Mouse (Mus musculus): ENCODE data around the gene Ncln. TPM values are rescaled to one million over a fixed set of nuclear protein-coding genes. Genes with fewer than 3 reads are reported as not detected.

Ncln gene
- polyA plus RNA-seq (2015; fragmentation: Nextera tagmentation; extraction: Ambion mirVana), result 68.5 and 70.3 TPM in 2 replicates

- H3K4me2 ChIP-seq, result peak within 1 kb of the TSS; percentile 97
- peak; percentile 96 for ATAC-seq (ENCODE audit: low FRiP score)
- 0% methylated on average over 37 of the region's 45 CpGs for WGBS
These were observed at the start of gene Ncln for GRCm38 (mm10) chr10:81496264-81496901. Gene Ncln, minus strand, starts transcription at chr10:81496392.

DNA sequence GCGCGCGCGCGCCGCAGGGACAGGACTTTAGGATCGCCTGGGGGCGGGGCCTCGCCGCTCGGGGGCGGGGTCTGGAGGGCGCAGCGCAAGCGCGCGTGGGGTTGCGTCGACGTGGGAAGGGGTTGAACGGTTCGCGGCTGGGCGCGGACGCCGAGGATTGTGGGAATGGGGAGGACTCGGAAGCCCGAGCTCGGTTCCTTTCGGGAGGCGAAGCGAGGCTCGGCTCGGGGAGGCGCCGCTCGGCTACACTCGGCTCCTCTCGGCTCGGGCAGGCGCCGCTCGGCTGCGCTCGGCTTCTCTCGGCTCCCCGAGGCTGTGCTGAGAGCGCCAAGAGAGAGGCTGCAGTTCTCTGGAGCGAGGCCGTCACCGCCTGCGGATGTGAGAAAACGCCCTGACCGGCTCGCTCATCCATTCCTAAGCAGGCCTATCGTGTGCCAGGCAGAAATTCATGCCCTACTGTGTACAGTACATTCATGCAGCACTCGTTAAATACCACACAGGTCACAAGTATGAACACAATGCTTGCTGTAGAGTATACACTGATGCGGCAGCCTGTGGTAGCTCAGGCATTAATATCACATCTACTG lies 49.1 kb upstream of the Ncln start, which contains the start of gene Gna11:
Gene Gna11, minus strand, starts transcription at position 30 of the 587 bp plus-strand sequence.
- H3K4me2 ChIP-seq, result peak within 1 kb of the TSS; percentile 83
- H3K27ac ChIP-seq (replicated peaks), result peak within 1 kb of the TSS; percentile 92
- peaks cover 40% of the 10 kb centered on the region for H3K4me1 ChIP-seq
- ATAC-seq (ENCODE audit: low FRiP score), result peak; percentile 96
- no peaks in the 10 kb centered on the region for H3K9me3 ChIP-seq (replicated peaks)
- whole genome bisulfite sequencing, result under 1% methylated on average over 59 of the region's 59 CpGs
- H3K4me3 ChIP-seq (replicated peaks), result peak within 1 kb of the TSS; percentile 74
- H3K9ac ChIP-seq (replicated peaks), result peak within 1 kb of the TSS; percentile 98
- H3K36me3 ChIP-seq, result no peaks in the 10 kb centered on the region
- no peaks in the 10 kb centered on the region for H3K27me3 ChIP-seq (replicated peaks)

More at GRCm38 (mm10) chr10:81496264-81496901, at the start of gene Ncln:
- H3K36me3 ChIP-seq, result peaks cover 20% of the 10 kb centered on the region
- no peaks in the 10 kb centered on the region for H3K9me3 ChIP-seq (replicated peaks)
- H3K27me3 ChIP-seq (replicated peaks), result no peaks in the 10 kb centered on the region
- peak within 1 kb of the TSS; percentile 87 for H3K27ac ChIP-seq (replicated peaks)
- peaks cover 30% of the 10 kb centered on the region for H3K4me1 ChIP-seq
- H3K9ac ChIP-seq (replicated peaks), result peak within 1 kb of the TSS; percentile 84
- peak within 1 kb of the TSS; percentile 74 for H3K4me3 ChIP-seq (replicated peaks)

DNA sequence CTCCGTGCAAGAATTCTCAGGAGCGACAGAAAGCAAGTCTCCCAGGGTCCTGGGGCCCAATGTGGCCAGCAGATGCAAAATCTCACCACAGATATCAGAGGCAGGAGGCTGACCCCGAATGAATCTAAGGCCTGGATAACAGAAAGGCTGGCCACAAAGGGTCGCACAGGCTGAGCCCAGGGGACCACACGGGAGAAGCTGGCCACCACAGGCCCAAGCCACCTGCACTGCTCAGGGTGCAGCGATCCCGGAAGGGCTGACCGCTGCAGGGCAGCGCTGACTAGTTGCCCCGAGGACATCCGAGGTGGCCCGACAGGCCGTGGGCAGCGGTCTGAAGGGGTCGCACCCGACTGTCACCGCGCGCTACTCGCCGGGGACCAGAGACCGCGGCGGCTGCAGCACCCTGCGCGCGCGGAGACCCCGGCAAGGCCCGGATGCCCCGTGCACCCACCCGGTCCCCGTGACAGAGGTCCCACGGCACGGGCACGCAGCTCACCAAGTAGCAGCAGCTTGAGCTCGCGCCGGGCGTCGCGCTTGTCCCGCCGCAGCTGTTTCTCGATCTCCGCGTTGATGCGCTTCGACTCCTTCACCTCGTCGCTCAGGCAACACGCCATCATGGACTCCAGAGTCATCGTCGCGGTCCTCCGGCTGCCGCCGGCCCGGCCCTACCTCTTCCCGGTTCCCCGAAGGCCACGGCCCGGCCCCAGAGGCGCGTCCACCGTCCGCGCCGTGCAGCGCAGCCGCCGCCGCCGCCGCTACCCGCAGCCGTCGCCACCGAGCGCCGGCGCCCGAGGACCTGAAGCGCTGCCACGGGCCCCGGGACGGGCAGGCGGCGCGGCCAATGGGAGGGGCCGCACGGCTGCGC lies 48.3 kb upstream of the Ncln start:
- peak overlapping the region; percentile 92 for H3K27ac ChIP-seq (replicated peaks)
- WGBS, result under 1% methylated on average over 82 of the region's 93 CpGs

GRCm38 (mm10) chr10:81543633-81544032 lies 47.4 kb upstream of the Ncln start:
- Histone ChIP-seq H3K4me1 (peaks cover 40% of the 10 kb centered on the region), H3K27me3 (replicated peaks) (no peaks in the 10 kb centered on the region), H3K36me3 (no peaks in the 10 kb centered on the region), H3K27ac (replicated peaks) (no peak overlapping the region), H3K9me3 (replicated peaks) (no peaks in the 10 kb centered on the region), H3K4me2 (peak overlapping the region; percentile 83), H3K9ac (replicated peaks) (peak overlapping the region; percentile 98), H3K4me3 (replicated peaks) (peak overlapping the region; percentile 74)
- 78% methylated on average over 1 of the region's 1 CpGs for WGBS
- ATAC-seq (ENCODE audit: low FRiP score), result no peak

More for the DNA sequence above, 48.3 kb upstream of the Ncln start:
- no peaks in the 10 kb centered on the region for H3K9me3 ChIP-seq (replicated peaks)
- peaks cover 40% of the 10 kb centered on the region for H3K4me1 ChIP-seq
- peak overlapping the region; percentile 98 for H3K9ac ChIP-seq (replicated peaks)
- H3K4me3 ChIP-seq (replicated peaks), result peak overlapping the region; percentile 74
- H3K36me3 ChIP-seq, result no peaks in the 10 kb centered on the region
- peak overlapping the region; percentile 83 for H3K4me2 ChIP-seq
- H3K27me3 ChIP-seq (replicated peaks), result no peaks in the 10 kb centered on the region
- ATAC-seq (ENCODE audit: low FRiP score), result no peak; the same call in 1 of the 2 replicates

- ATAC-seq (ENCODE audit: low FRiP score), result no peak
- H3K4me1 ChIP-seq, result peaks cover 40% of the 10 kb centered on the region
- 79% methylated on average over 7 of the region's 7 CpGs for WGBS
These were observed 46.7 kb upstream of the Ncln start for GRCm38 (mm10) chr10:81542727-81543460.

GRCm38 (mm10) chr10:81541803-81542202 lies 45.6 kb upstream of the Ncln start:
- H3K4me2 ChIP-seq, result peak overlapping the region; percentile 83; the same call in 1 of the 2 replicates
- no peak overlapping the region for H3K27ac ChIP-seq (replicated peaks)
- no peaks in the 10 kb centered on the region for H3K9me3 ChIP-seq (replicated peaks)
- H3K4me3 ChIP-seq (replicated peaks), result no peak overlapping the region; the same call in 1 of the 2 replicates
- ATAC-seq (ENCODE audit: low FRiP score), result no peak
- H3K36me3 ChIP-seq, result peaks cover 4% of the 10 kb centered on the region; the same call in 1 of the 2 replicates
- H3K27me3 ChIP-seq (replicated peaks), result no peaks in the 10 kb centered on the region
- H3K4me1 ChIP-seq, result peaks cover 40% of the 10 kb centered on the region
- 0 out of 2 replicates have a peak overlapping the region, but pooled peaks have one; percentile 11 for H3K9ac ChIP-seq (replicated peaks)
- WGBS, result 85% methylated on average over 10 of the region's 10 CpGs

More at GRCm38 (mm10) chr10:81542727-81543460, 46.7 kb upstream of the Ncln start:
- Histone ChIP-seq H3K36me3 (no peaks in the 10 kb centered on the region), H3K9me3 (replicated peaks) (no peaks in the 10 kb centered on the region), H3K4me3 (replicated peaks) (peak overlapping the region; percentile 74), H3K27me3 (replicated peaks) (no peaks in the 10 kb centered on the region), H3K27ac (replicated peaks) (no peak overlapping the region), H3K4me2 (peak overlapping the region; percentile 83), H3K9ac (replicated peaks) (peak overlapping the region; percentile 98)

DNA sequence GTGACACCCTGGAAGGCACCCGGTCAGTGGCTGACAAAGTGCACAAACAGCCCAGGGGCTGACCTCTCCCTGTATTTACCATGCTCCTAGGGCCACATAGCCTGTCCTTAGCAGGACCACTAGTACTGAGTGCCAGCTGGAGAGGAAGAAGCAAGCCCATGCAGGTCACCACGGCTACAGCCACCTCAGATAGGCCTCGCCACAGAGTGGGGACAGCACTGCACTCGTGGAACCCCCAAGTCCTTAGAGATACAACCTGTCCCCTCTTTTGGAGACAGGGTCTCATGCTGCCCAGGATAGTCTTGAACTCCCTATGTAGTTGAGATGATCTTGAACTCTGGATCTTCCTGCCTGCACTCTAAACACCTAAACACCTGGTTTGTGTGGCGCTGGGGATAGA lies 45.2 kb upstream of the Ncln start:
- Histone ChIP-seq H3K4me2 (no peak overlapping the region), H3K4me1 (peaks cover 40% of the 10 kb centered on the region), H3K9me3 (replicated peaks) (no peaks in the 10 kb centered on the region), H3K36me3 (peaks cover 4% of the 10 kb centered on the region; the same call in 1 of the 2 replicates), H3K27me3 (replicated peaks) (no peaks in the 10 kb centered on the region), H3K9ac (replicated peaks) (0 out of 2 replicates have a peak overlapping the region, but pooled peaks have one; percentile 11), H3K4me3 (replicated peaks) (no peak overlapping the region), H3K27ac (replicated peaks) (no peak overlapping the region)
- no peak for ATAC-seq (ENCODE audit: low FRiP score)
- WGBS, result 91% methylated on average over 5 of the region's 5 CpGs

GRCm38 (mm10) chr10:81538321-81539048 lies 42.3 kb upstream of the Ncln start:
- peaks cover 4% of the 10 kb centered on the region; the same call in 1 of the 2 replicates for H3K36me3 ChIP-seq
- no peak overlapping the region for H3K4me2 ChIP-seq
- ATAC-seq (ENCODE audit: low FRiP score), result no peak
- no peak overlapping the region for H3K27ac ChIP-seq (replicated peaks)
- WGBS, result 94% methylated on average over 3 of the region's 3 CpGs
- H3K9me3 ChIP-seq (replicated peaks), result no peaks in the 10 kb centered on the region
- H3K4me1 ChIP-seq, result peaks cover 29% of the 10 kb centered on the region
- H3K27me3 ChIP-seq (replicated peaks), result no peaks in the 10 kb centered on the region
- no peak overlapping the region for H3K4me3 ChIP-seq (replicated peaks)
- H3K9ac ChIP-seq (replicated peaks), result no peak overlapping the region

DNA sequence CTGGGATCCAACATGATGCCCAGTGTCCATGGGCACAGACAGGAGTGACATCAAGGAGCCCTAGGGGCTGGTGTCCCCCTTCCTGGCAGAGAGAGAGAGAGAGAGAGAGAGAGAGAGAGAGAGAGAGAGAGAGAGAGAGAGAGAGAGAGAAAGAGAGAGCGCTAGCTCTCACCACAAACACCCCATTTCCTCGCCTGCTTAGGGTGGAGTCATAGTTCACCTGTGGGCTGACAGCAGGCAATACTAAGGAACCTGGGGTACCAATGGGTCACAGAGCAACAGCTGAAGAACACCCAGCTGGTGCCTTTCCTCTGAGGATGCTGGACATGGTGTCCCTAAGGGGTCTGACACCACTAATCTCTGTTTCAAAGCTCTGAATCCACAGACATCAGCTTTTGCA lies 41.2 kb upstream of the Ncln start:
- Histone ChIP-seq H3K4me1 (peaks cover 18% of the 10 kb centered on the region), H3K27me3 (replicated peaks) (no peaks in the 10 kb centered on the region), H3K4me3 (replicated peaks) (no peak overlapping the region), H3K27ac (replicated peaks) (no peak overlapping the region), H3K4me2 (no peak overlapping the region), H3K36me3 (peaks cover 13% of the 10 kb centered on the region), H3K9me3 (replicated peaks) (no peaks in the 10 kb centered on the region), H3K9ac (replicated peaks) (no peak overlapping the region)
- no peak for ATAC-seq (ENCODE audit: low FRiP score)
- WGBS, result 90% methylated on average over 2 of the region's 2 CpGs

DNA sequence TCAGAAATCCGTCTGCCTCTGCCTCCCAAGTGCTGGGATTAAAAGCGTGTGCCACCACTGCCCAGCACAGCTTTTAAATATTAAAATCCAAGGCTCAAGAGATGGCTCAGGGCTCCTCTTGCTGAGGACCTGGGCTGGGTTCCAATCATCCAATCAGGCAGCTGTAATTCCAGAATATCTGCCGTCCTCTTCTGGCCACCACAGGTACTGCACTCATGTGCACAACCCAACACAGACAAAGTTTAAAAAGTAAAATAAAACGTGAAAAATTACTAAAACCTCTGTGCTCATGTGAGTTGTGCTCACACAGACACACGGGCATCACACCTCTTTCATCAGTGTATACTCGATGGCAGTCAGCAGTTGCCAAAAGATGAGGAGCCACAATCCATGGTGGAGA lies 40.5 kb upstream of the Ncln start:
- ATAC-seq (ENCODE audit: low FRiP score), result no peak
- Histone ChIP-seq H3K36me3 (peaks cover 18% of the 10 kb centered on the region), H3K4me3 (replicated peaks) (no peak overlapping the region), H3K27me3 (replicated peaks) (no peaks in the 10 kb centered on the region), H3K4me2 (no peak overlapping the region), H3K27ac (replicated peaks) (no peak overlapping the region), H3K9me3 (replicated peaks) (no peaks in the 10 kb centered on the region), H3K4me1 (peaks cover 11% of the 10 kb centered on the region), H3K9ac (replicated peaks) (no peak overlapping the region)
- 79% methylated on average over 6 of the region's 6 CpGs for WGBS
